Mouse (Mus musculus) embryonic facial prominence, embryonic 11.5 days (tissue): ENCODE measurements at regions not wholly inside any gene's neighbourhood (a gene's known extent, or its start where the extent isn't known, plus 50 kb on each side); places are given as distances from the start of the nearest gene placed in this dataset.

Experiments
- ATAC-seq: fragments of 200-750 bp; cut with Nextera tagmentation; replicated peaks from 2 replicates; pipeline ENCODE4 v1.8.0; 2017; ENCODE audit warnings: low read depth; ENCODE audit not compliant: insufficient number of reproducible peaks, low FRiP score, low TSS enrichment
- DNase-seq: peaks from one replicate; pipeline ENCODE4 v3.0.0-alpha.2; 2015; ENCODE audit warnings: low spot score
- H3K27ac ChIP-seq: fragments of 300-500 bp; sonication (generic); replicated peaks from 2 replicates; pipeline ENCODE4 v1.5.1; 2014; ENCODE audit warnings: mild to moderate bottlenecking, low read depth, low read length, control low read depth
- H3K27me3 ChIP-seq: fragments of 300-500 bp; sonication (generic); 2 replicates; pipeline ENCODE4 v1.6.1; 2014; ENCODE audit warnings: mild to moderate bottlenecking, low read length, moderate library complexity, mixed read lengths; ENCODE audit not compliant: control insufficient read depth, insufficient read depth
- H3K36me3 ChIP-seq: fragments of 300-500 bp; sonication (generic); replicated peaks from 2 replicates; pipeline ENCODE4 v1.6.1; 2014; ENCODE audit warnings: low read depth, mild to moderate bottlenecking, low read length, moderate library complexity, mixed read lengths; ENCODE audit not compliant: control insufficient read depth, insufficient read depth
- H3K4me1 ChIP-seq: fragments of 300-500 bp; sonication (generic); 2 replicates; pipeline ENCODE4 v1.6.1; 2014; ENCODE audit warnings: low read length, mixed read lengths; ENCODE audit not compliant: control insufficient read depth, insufficient read depth
- H3K4me2 ChIP-seq: fragments of 300-500 bp; sonication (generic); 2 replicates; pipeline ENCODE4 v1.6.1; 2014; ENCODE audit warnings: low read depth, mild to moderate bottlenecking, control low read depth, low read length, moderate library complexity
- H3K4me3 ChIP-seq: fragments of 300-500 bp; sonication (generic); 2 replicates; pipeline ENCODE4 v1.5.1; 2014; ENCODE audit warnings: low read depth, low read length, control low read depth
- H3K9ac ChIP-seq: fragments of 300-500 bp; sonication (generic); replicated peaks from 2 replicates; pipeline ENCODE4 v1.6.1; 2014; ENCODE audit warnings: mild to moderate bottlenecking, control low read depth, low read length
- H3K9me3 ChIP-seq: fragments of 300-500 bp; sonication (generic); replicated peaks from 2 replicates; pipeline ENCODE4 v1.6.1; 2016; ENCODE audit warnings: mild to moderate bottlenecking, low read length, inconsistent platforms, mixed read lengths; ENCODE audit not compliant: control insufficient read depth
- WGBS: fragments of 180-500 bp; shearing (Covaris S2); extraction: QIAGEN DNeasy Blood & Tissue Kit; methylation state at CpG from one replicate; pipeline ENCODE4 v1.1.7; 2014; 5-methylcytosine and 5-hydroxymethylcytosine counted together

GRCm38 (mm10) chr1:185098975-185099958 lies 99.9 kb upstream of the Mark1 start:
- Histone ChIP-seq H3K27ac (no peak overlapping the region), H3K4me1 (no peaks in the 10 kb centered on the region; the same call in 1 of the 2 replicates), H3K4me2 (no peak overlapping the region), H3K36me3 (no peaks in the 10 kb centered on the region), H3K9ac (no peak overlapping the region; the same call in 1 of the 2 replicates), H3K27me3 (no peaks in the 10 kb centered on the region), H3K9me3 (no peaks in the 10 kb centered on the region), H3K4me3 (no peak overlapping the region)
- WGBS = 17% methylated on average over 18 of the region's 18 CpGs
- ATAC-seq (no peak), DNase-seq (peak; percentile 20)

- peak; percentile 43 for DNase-seq
- no peaks in the 10 kb centered on the region for H3K27me3 ChIP-seq
- H3K9ac ChIP-seq = no peak overlapping the region
- no peak overlapping the region for H3K27ac ChIP-seq
- no peaks in the 10 kb centered on the region for H3K36me3 ChIP-seq
- H3K4me2 ChIP-seq = no peak overlapping the region
- no peak overlapping the region for H3K4me3 ChIP-seq
- no peaks in the 10 kb centered on the region for H3K9me3 ChIP-seq
- no peaks in the 10 kb centered on the region; the same call in 1 of the 2 replicates for H3K4me1 ChIP-seq
- 7% methylated on average over 17 of the region's 17 CpGs for WGBS
- no peak for ATAC-seq
Observed at GRCm38 (mm10) chr1:185098195-185098974, 99.0 kb upstream of the Mark1 start.

GRCm38 (mm10) chr1:185096741-185097140 lies 97.4 kb upstream of the Mark1 start:
- H3K9ac ChIP-seq = no peak overlapping the region
- no peaks in the 10 kb centered on the region for H3K27me3 ChIP-seq
- WGBS = 85% methylated on average over 4 of the region's 4 CpGs
- H3K4me3 ChIP-seq = no peak overlapping the region
- H3K4me1 ChIP-seq = no peaks in the 10 kb centered on the region; the same call in 1 of the 2 replicates
- ATAC-seq = no peak
- DNase-seq = no peak
- H3K9me3 ChIP-seq = no peaks in the 10 kb centered on the region
- no peak overlapping the region for H3K4me2 ChIP-seq
- H3K36me3 ChIP-seq = no peaks in the 10 kb centered on the region
- H3K27ac ChIP-seq = no peak overlapping the region

- Histone ChIP-seq H3K27me3 (no peaks in the 10 kb centered on the region), H3K4me3 (no peak overlapping the region), H3K36me3 (no peaks in the 10 kb centered on the region), H3K9ac (no peak overlapping the region), H3K9me3 (no peaks in the 10 kb centered on the region), H3K4me1 (no peaks in the 10 kb centered on the region; the same call in 1 of the 2 replicates), H3K4me2 (no peak overlapping the region), H3K27ac (no peak overlapping the region)
- DNase-seq = no peak
- WGBS = 88% methylated on average over 5 of the region's 5 CpGs
- ATAC-seq = no peak
Observed at GRCm38 (mm10) chr1:185092757-185093156, 93.4 kb upstream of the Mark1 start.

GRCm38 (mm10) chr1:185091816-185092558 lies 92.6 kb upstream of the Mark1 start:
- Histone ChIP-seq H3K36me3 (no peaks in the 10 kb centered on the region), H3K9ac (no peak overlapping the region), H3K4me3 (no peak overlapping the region), H3K4me1 (no peaks in the 10 kb centered on the region), H3K27ac (no peak overlapping the region), H3K9me3 (no peaks in the 10 kb centered on the region), H3K27me3 (no peaks in the 10 kb centered on the region), H3K4me2 (no peak overlapping the region)
- ATAC-seq (no peak; the same call in 1 of the 2 replicates), DNase-seq (no peak)
- 45% methylated on average over 21 of the region's 21 CpGs for WGBS

- Histone ChIP-seq H3K4me1 (no peaks in the 10 kb centered on the region), H3K9me3 (no peaks in the 10 kb centered on the region), H3K36me3 (no peaks in the 10 kb centered on the region), H3K27ac (no peak overlapping the region), H3K27me3 (no peaks in the 10 kb centered on the region), H3K4me3 (no peak overlapping the region), H3K9ac (no peak overlapping the region), H3K4me2 (no peak overlapping the region)
- DNase-seq (no peak), ATAC-seq (no peak)
- WGBS = 87% methylated on average over 2 of the region's 2 CpGs
Observed at GRCm38 (mm10) chr1:185089196-185089595, 89.8 kb upstream of the Mark1 start.

- ATAC-seq (no peak), DNase-seq (no peak)
- Histone ChIP-seq H3K27ac (no peak overlapping the region), H3K27me3 (no peaks in the 10 kb centered on the region), H3K4me3 (no peak overlapping the region), H3K4me2 (no peak overlapping the region), H3K9ac (no peak overlapping the region), H3K4me1 (no peaks in the 10 kb centered on the region), H3K36me3 (no peaks in the 10 kb centered on the region), H3K9me3 (no peaks in the 10 kb centered on the region)
- WGBS = 68% methylated on average over 5 of the region's 5 CpGs
Observed at GRCm38 (mm10) chr1:185083191-185083590, 83.8 kb upstream of the Mark1 start.
